Mouse (Mus musculus): Measurements from ENCODE around the gene Setdb2. TPM values are rescaled to one million over a fixed set of nuclear protein-coding genes. Genes with fewer than 3 reads are reported as not detected.
"Not testable (repeated sequence)": the region's sequence is repeated elsewhere in the genome, so short reads cannot be mapped to it uniquely, and the experiment has no call there.

The Setdb2 gene
- polyA plus RNA-seq, 1 experiment from 2014 or later, result 7.9 TPM

GRCm38 (mm10) chr14:59390181-59390580 lies 50.5 kb downstream of the Setdb2 start:
- not testable (repeated sequence) for H3K4me2 ChIP-seq (ENCODE audit: low read length); H3K27me3 ChIP-seq (ENCODE audit: insufficient read depth, low read length); H3K27ac ChIP-seq; H3K4me3 ChIP-seq (replicated peaks; ENCODE audit: low read depth, low read length); H3K9ac ChIP-seq (ENCODE audit: low read depth, low read length); H3K36me3 ChIP-seq (ENCODE audit: insufficient read depth, low read length); DNase-seq (ENCODE audit: low spot score); ATAC-seq (replicated peaks; ENCODE audit: low FRiP score, low read depth); H3K9me3 ChIP-seq (replicated peaks; ENCODE audit: low read length); H3K4me1 ChIP-seq (replicated peaks; ENCODE audit: insufficient read depth, low read length)
- peak; percentile 52 for TF ChIP-seq CTCF (IDR thresholded peaks at IDR 0.05; ENCODE audit: low read depth)
- 67% methylated on average over 4 of the region's 4 CpGs for WGBS

- 74% methylated on average over 1 of the region's 1 CpGs for WGBS
- no peaks in the 10 kb centered on the region for H3K36me3 ChIP-seq (ENCODE audit: insufficient read depth, low read length)
- no peak overlapping the region for H3K9ac ChIP-seq (ENCODE audit: low read depth, low read length)
- no peaks in the 10 kb centered on the region for H3K9me3 ChIP-seq (replicated peaks; ENCODE audit: low read length)
- no peak overlapping the region for H3K27ac ChIP-seq
- H3K4me1 ChIP-seq (replicated peaks; ENCODE audit: insufficient read depth, low read length), result no peaks in the 10 kb centered on the region
- DNase-seq (ENCODE audit: low spot score) (no peak), ATAC-seq (replicated peaks; ENCODE audit: low FRiP score, low read depth) (no peak)
- no peaks in the 10 kb centered on the region for H3K27me3 ChIP-seq (ENCODE audit: insufficient read depth, low read length)
- no peak for TF ChIP-seq CTCF (IDR thresholded peaks at IDR 0.05; ENCODE audit: low read depth)
- H3K4me3 ChIP-seq (replicated peaks; ENCODE audit: low read depth, low read length), result no peak overlapping the region
- H3K4me2 ChIP-seq (ENCODE audit: low read length), result no peak overlapping the region
Measured at GRCm38 (mm10) chr14:59389532-59389931, 51.2 kb downstream of the Setdb2 start.

DNA sequence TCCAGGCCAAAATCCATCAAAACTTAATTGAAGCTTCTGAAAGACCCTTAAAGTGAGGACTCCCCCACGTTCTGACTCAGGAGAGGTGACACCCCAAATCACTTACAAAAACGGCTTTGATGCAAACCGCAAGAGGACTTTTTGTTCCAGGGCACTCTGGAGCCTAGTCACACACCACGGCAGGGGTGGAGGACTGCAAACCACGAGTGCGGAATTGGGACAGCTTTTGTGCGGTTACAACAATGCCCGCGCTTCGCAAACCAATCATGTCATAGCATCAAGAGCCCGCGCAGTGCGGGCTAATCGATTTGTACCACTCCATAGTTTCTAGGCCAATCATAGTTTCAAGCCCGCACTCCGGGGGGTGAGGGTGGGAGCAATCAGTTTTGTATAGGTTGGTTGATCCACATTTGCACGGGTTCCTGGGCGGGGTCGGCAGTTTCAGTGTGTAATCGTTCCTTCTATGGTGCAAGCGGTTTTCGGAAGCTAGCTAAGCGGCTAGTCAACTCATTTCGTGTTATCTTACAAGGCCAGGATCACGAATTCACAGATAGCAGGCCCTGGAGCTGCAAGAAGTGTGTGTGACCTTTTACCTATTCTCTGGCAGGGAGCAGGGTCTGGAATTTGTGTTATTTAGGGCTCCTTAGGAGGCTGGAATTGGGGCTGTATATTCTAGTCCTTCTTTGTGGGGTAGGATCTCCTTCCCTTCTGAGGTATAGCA lies 70.2 kb downstream of the Setdb2 start:
- DNase-seq (ENCODE audit: low spot score), result no peak
- Histone ChIP-seq H3K27ac (no peak overlapping the region), H3K4me2 (ENCODE audit: low read length) (no peak overlapping the region), H3K36me3 (ENCODE audit: insufficient read depth, low read length) (no peaks in the 10 kb centered on the region), H3K9ac (ENCODE audit: low read depth, low read length) (no peak overlapping the region), H3K9me3 (replicated peaks; ENCODE audit: low read length) (no peaks in the 10 kb centered on the region), H3K4me1 (replicated peaks; ENCODE audit: insufficient read depth, low read length) (no peaks in the 10 kb centered on the region), H3K27me3 (ENCODE audit: insufficient read depth, low read length) (no peaks in the 10 kb centered on the region), H3K4me3 (replicated peaks; ENCODE audit: low read depth, low read length) (no peak overlapping the region)
- TF ChIP-seq CTCF (IDR thresholded peaks at IDR 0.05; ENCODE audit: low read depth), result no peak
- no peak for ATAC-seq (replicated peaks; ENCODE audit: low FRiP score, low read depth)
- 93% methylated on average over 25 of the region's 25 CpGs for WGBS

DNA sequence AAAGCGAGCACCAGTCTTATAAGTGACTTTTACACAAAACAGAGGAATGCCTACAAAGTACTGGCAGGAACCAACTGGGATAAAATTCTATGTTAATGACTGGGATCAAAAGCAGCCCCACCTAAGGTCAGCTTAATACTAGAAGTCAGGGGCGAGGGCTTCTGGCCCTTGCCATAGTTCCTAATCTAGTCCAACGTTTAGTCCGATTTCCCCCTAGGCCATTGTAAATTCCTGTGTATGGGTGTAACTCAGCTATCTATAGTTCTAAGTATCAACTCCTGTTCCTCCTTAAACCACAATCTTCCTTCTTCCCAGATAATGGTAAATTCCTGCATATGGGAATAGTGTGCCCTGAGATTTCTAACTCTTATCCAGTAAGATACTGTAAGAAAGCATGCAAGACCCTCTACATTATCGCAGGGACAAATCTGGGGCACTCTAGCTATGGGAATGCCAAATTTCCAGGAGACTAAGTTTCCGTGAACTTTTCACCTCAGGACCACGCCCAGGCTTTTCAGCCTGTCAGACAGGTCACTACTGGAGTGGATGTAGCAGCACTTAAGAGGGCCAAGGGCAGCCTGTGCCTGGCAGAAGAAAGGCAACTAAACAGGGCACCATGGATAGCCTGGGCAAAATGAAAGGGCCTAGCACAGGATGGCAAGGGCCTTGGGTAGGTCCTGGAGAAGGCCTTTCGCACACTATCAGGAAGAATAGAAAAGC lies 74.1 kb downstream of the Setdb2 start:
- no peak overlapping the region for H3K27ac ChIP-seq
- H3K9ac ChIP-seq (ENCODE audit: low read depth, low read length), result no peak overlapping the region
- no peak overlapping the region for H3K4me3 ChIP-seq (replicated peaks; ENCODE audit: low read depth, low read length)
- DNase-seq (ENCODE audit: low spot score) (no peak), ATAC-seq (replicated peaks; ENCODE audit: low FRiP score, low read depth) (no peak)
- no peaks in the 10 kb centered on the region for H3K4me1 ChIP-seq (replicated peaks; ENCODE audit: insufficient read depth, low read length)
- H3K27me3 ChIP-seq (ENCODE audit: insufficient read depth, low read length), result no peaks in the 10 kb centered on the region
- H3K9me3 ChIP-seq (replicated peaks; ENCODE audit: low read length), result no peaks in the 10 kb centered on the region
- no peak for TF ChIP-seq CTCF (IDR thresholded peaks at IDR 0.05; ENCODE audit: low read depth)
- no peaks in the 10 kb centered on the region for H3K36me3 ChIP-seq (ENCODE audit: insufficient read depth, low read length)
- H3K4me2 ChIP-seq (ENCODE audit: low read length), result no peak overlapping the region
- WGBS, result 83% methylated on average over 8 of the region's 8 CpGs

DNA sequence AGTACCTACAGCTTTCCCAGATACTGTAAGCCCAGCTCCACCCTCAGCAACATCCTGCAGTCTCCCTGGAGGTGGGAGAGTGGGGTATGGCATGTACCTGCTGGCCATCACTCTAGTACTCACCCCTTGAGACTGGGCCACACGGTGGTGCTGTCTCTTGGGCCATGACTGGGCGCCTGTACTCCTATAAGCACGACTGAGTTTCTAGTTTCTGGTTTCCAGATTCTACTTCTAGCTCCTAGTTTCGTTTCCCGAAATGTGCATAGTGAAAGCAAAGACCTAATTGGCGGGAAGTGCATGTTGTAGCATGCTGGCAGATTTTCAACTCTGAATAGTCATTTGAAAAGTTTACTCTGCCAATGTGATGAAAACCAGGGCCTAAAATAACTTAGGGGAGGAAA lies 75.4 kb downstream of the Setdb2 start, which contains the start of gene Phf11d:
Gene Phf11d, minus strand, starts transcription at position 227 of the 401 bp plus-strand sequence.
- Histone ChIP-seq H3K9me3 (replicated peaks; ENCODE audit: low read length) (no peaks in the 10 kb centered on the region), H3K27ac (no peak within 1 kb of the TSS), H3K4me1 (replicated peaks; ENCODE audit: insufficient read depth, low read length) (no peaks in the 10 kb centered on the region), H3K4me2 (ENCODE audit: low read length) (0 out of 2 replicates have a peak within 1 kb of the TSS, but pooled peaks have one; percentile 13), H3K36me3 (ENCODE audit: insufficient read depth, low read length) (no peaks in the 10 kb centered on the region), H3K9ac (ENCODE audit: low read depth, low read length) (no peak within 1 kb of the TSS), H3K27me3 (ENCODE audit: insufficient read depth, low read length) (no peaks in the 10 kb centered on the region), H3K4me3 (replicated peaks; ENCODE audit: low read depth, low read length) (no peak within 1 kb of the TSS)
- TF ChIP-seq CTCF (IDR thresholded peaks at IDR 0.05; ENCODE audit: low read depth), result peak; percentile 17; the same call in 1 of the 2 replicates
- 73% methylated on average over 6 of the region's 6 CpGs for WGBS
- ATAC-seq (replicated peaks; ENCODE audit: low FRiP score, low read depth) (no peak), DNase-seq (ENCODE audit: low spot score) (peak; percentile 38)

Other genes with a start within 250 kb of the Setdb2 start
- 28.3 and 34.6 TPM in 2 replicates for gene Rcbtb1, start 239.7 kb downstream of the Setdb2 start, polyA plus RNA-seq (2015; fragmentation: Nextera tagmentation; extraction: Ambion mirVana)
- not detected in 2 replicates for gene Gm6904, start 180.7 kb downstream of the Setdb2 start, polyA plus RNA-seq (2015; fragmentation: Nextera tagmentation; extraction: Ambion mirVana)
- gene Phf11a, start 143.4 kb downstream of the Setdb2 start, polyA plus RNA-seq (2015; fragmentation: Nextera tagmentation; extraction: Ambion mirVana), result 0.14 and 0.21 TPM in 2 replicates
- 1.6 and 1.7 TPM in 2 replicates for gene Phf11b, start 99.5 kb downstream of the Setdb2 start, polyA plus RNA-seq (2015; fragmentation: Nextera tagmentation; extraction: Ambion mirVana)
- 2.8 and 3.1 TPM in 2 replicates for gene Phf11d, start 75.4 kb downstream of the Setdb2 start, polyA plus RNA-seq (2015; fragmentation: Nextera tagmentation; extraction: Ambion mirVana)
- gene Phf11c, start 45.5 kb downstream of the Setdb2 start, polyA plus RNA-seq (2015; fragmentation: Nextera tagmentation; extraction: Ambion mirVana), result 0.33 and 0.41 TPM in 2 replicates
- 57.2 and 60.7 TPM in 2 replicates for gene Cab39l, start 88 bp upstream of the Setdb2 start, polyA plus RNA-seq (2015; fragmentation: Nextera tagmentation; extraction: Ambion mirVana)
- gene Cdadc1, start 157.1 kb upstream of the Setdb2 start, polyA plus RNA-seq (2015; fragmentation: Nextera tagmentation; extraction: Ambion mirVana), result 37.5 and 41.2 TPM in 2 replicates
- gene Shisa2, start 184.4 kb upstream of the Setdb2 start, polyA plus RNA-seq (2015; fragmentation: Nextera tagmentation; extraction: Ambion mirVana), result 11.8 and 15.9 TPM in 2 replicates

Measured in kidney, postnatal 0 days (tissue).